9 mouse cellular contexts compared by ENCODE assay signal in genomic region chr5:125392176-125392575, GRCm38 (mm10). TPM values are rescaled to one million over a fixed set of nuclear protein-coding genes. Genes with fewer than 3 reads are reported as not detected.
A peak's percentile ranks its signal among the peaks of the same experiment; 100 is the strongest.
DNase-seq lines count a peak whose midpoint lies in the region; ATAC-seq and TF ChIP-seq lines count a peak whose summit lies in the region.
"Not testable (repeated sequence)": the region's sequence is repeated elsewhere in the genome, so short reads cannot be mapped to it uniquely, and the experiment has no call there.
"Had no signal": no experiment of that assay in that cellular context is flagged by ENCODE, and none has a peak within 500 bp of the region (broad histone marks: within the 10 kb centered on the region; RNA-seq: fewer than 3 reads in every experiment).

No protein-coding gene starts in this region.

- not testable (repeated sequence) for H3K36me3 ChIP-seq in embryonic facial prominence, embryonic 15.5 days; heart, embryonic 11.5 days (ENCODE audit: control insufficient read depth, insufficient read depth, low read length); hindbrain, embryonic 16.5 days (ENCODE audit: control insufficient read depth, insufficient read depth, low read length); liver, embryonic 16.5 days (ENCODE audit: control insufficient read depth, insufficient read depth); midbrain, embryonic 14.5 days (ENCODE audit: control insufficient read depth, insufficient read depth, low read length); stomach, embryonic 15.5 days

- not testable (repeated sequence) for H3K4me2 ChIP-seq in embryonic facial prominence, embryonic 15.5 days (replicated peaks); heart, embryonic 11.5 days; hindbrain, embryonic 16.5 days (ENCODE audit: low read length); midbrain, embryonic 14.5 days (ENCODE audit: low read length); stomach, embryonic 15.5 days
- H3K4me2 ChIP-seq in liver, embryonic 16.5 days (ENCODE audit: low read depth, low read length): peak overlapping the region; percentile 69; the same call in 1 of the 2 replicates

- ATAC-seq in embryonic facial prominence, embryonic 15.5 days (ENCODE audit: insufficient number of reproducible peaks, low FRiP score, low TSS enrichment, low read depth); heart, embryonic 11.5 days (replicated peaks; ENCODE audit: insufficient number of reproducible peaks, low FRiP score, low TSS enrichment); hindbrain, embryonic 16.5 days; liver, embryonic 16.5 days (ENCODE audit: low read depth); midbrain, embryonic 14.5 days (ENCODE audit: low FRiP score, low TSS enrichment); stomach, embryonic 15.5 days (ENCODE audit: insufficient read depth, low FRiP score, low read depth): not testable (repeated sequence)

- H3K27ac ChIP-seq in bone marrow, adult 2 months (ENCODE audit: control insufficient read depth, insufficient read depth, low read depth, low read length, poor library complexity): peak overlapping the region; percentile 81; the same call in 1 of the 2 replicates
- peak overlapping the region; percentile 99 for H3K27ac ChIP-seq in embryonic facial prominence, embryonic 15.5 days (replicated peaks)
- peak overlapping the region; percentile 99 for H3K27ac ChIP-seq in heart, embryonic 11.5 days (ENCODE audit: low read depth, low read length)
- H3K27ac ChIP-seq in hindbrain, embryonic 16.5 days (ENCODE audit: low read depth, low read length): peak overlapping the region; percentile 98
- peak overlapping the region; percentile 100 for H3K27ac ChIP-seq in layer of hippocampus, adult 2 months
- peak overlapping the region; percentile 98 for H3K27ac ChIP-seq in liver, embryonic 16.5 days (ENCODE audit: low read length)
- H3K27ac ChIP-seq in midbrain, embryonic 14.5 days (replicated peaks; ENCODE audit: low read depth, low read length): peak overlapping the region; percentile 99
- H3K27ac ChIP-seq in stomach, embryonic 15.5 days: peak overlapping the region; percentile 99

- not testable (repeated sequence) for DNase-seq in layer of hippocampus, adult 2 months (ENCODE audit: low spot score in 2 of 2); midbrain, embryonic 14.5 days

- H3K27me3 ChIP-seq in embryonic facial prominence, embryonic 15.5 days; heart, embryonic 11.5 days (ENCODE audit: control insufficient read depth, insufficient read depth, low read length); hindbrain, embryonic 16.5 days (replicated peaks; ENCODE audit: control insufficient read depth, insufficient read depth, low read length); liver, embryonic 16.5 days (ENCODE audit: control insufficient read depth, insufficient read depth, low read depth, low read length); midbrain, embryonic 14.5 days (ENCODE audit: control insufficient read depth, insufficient read depth, low read length); stomach, embryonic 15.5 days (replicated peaks): not testable (repeated sequence)

- not testable (repeated sequence) for H3K4me3 ChIP-seq in bone marrow, adult 2 months (replicated peaks; ENCODE audit: control insufficient read depth, low read depth, low read length); embryonic facial prominence, embryonic 15.5 days (replicated peaks); heart, embryonic 11.5 days (ENCODE audit: low read depth, low read length); hindbrain, embryonic 16.5 days (ENCODE audit: low read length); layer of hippocampus, adult 2 months; liver, embryonic 16.5 days (ENCODE audit: low read depth, low read length); midbrain, embryonic 14.5 days (replicated peaks; ENCODE audit: low read depth, low read length); stomach, embryonic 15.5 days (replicated peaks)

- not testable (repeated sequence) for H3K4me1 ChIP-seq in bone marrow, adult 2 months (ENCODE audit: control insufficient read depth, insufficient read depth, low read length)
- peaks cover 52% of the 10 kb centered on the region for H3K4me1 ChIP-seq in embryonic facial prominence, embryonic 15.5 days
- H3K4me1 ChIP-seq in heart, embryonic 11.5 days (ENCODE audit: control insufficient read depth, insufficient read depth, low read length): peaks cover 34% of the 10 kb centered on the region
- H3K4me1 ChIP-seq in hindbrain, embryonic 16.5 days (ENCODE audit: control insufficient read depth, insufficient read depth, low read depth, low read length): peaks cover 27% of the 10 kb centered on the region
- H3K4me1 ChIP-seq in liver, embryonic 16.5 days (ENCODE audit: control insufficient read depth, low read depth, low read length): peaks cover 45% of the 10 kb centered on the region
- H3K4me1 ChIP-seq in midbrain, embryonic 14.5 days (ENCODE audit: control insufficient read depth, insufficient read depth, low read length): peaks cover 40% of the 10 kb centered on the region
- H3K4me1 ChIP-seq in stomach, embryonic 15.5 days: peaks cover 19% of the 10 kb centered on the region

- H3K9ac ChIP-seq in embryonic facial prominence, embryonic 15.5 days; heart, embryonic 11.5 days (ENCODE audit: low read depth, low read length); hindbrain, embryonic 16.5 days (ENCODE audit: low read depth, low read length); liver, embryonic 16.5 days (ENCODE audit: low read depth, low read length); midbrain, embryonic 14.5 days (replicated peaks; ENCODE audit: low read length); stomach, embryonic 15.5 days: not testable (repeated sequence)

- TF ChIP-seq POLR2A in bone marrow, adult 2 months (IDR thresholded peaks at IDR 0.05; ENCODE audit: borderline replicate concordance, control insufficient read depth, low read depth, low read length): not testable (repeated sequence)

- not testable (repeated sequence) for H3K9me3 ChIP-seq in embryonic facial prominence, embryonic 15.5 days (replicated peaks); heart, embryonic 11.5 days (replicated peaks; ENCODE audit: control insufficient read depth, low read length); hindbrain, embryonic 16.5 days (ENCODE audit: control insufficient read depth, low read length); liver, embryonic 16.5 days (replicated peaks; ENCODE audit: control insufficient read depth, low read length); midbrain, embryonic 14.5 days (ENCODE audit: control insufficient read depth, low read length); stomach, embryonic 15.5 days

- 81% methylated on average over 4 of the region's 4 CpGs for WGBS in bone marrow, adult 2 months
- WGBS in embryonic facial prominence, embryonic 15.5 days: 93% methylated on average over 4 of the region's 4 CpGs
- WGBS in heart, embryonic 11.5 days (ENCODE audit: insufficient replicate concordance): 90% methylated on average over 4 of the region's 4 CpGs
- WGBS in hindbrain, embryonic 16.5 days: 95% methylated on average over 4 of the region's 4 CpGs
- 81% methylated on average over 4 of the region's 4 CpGs for WGBS in liver, embryonic 16.5 days (ENCODE audit: insufficient replicate concordance)
- 90% methylated on average over 4 of the region's 4 CpGs for WGBS in midbrain, embryonic 14.5 days
- WGBS in stomach, embryonic 15.5 days: 95% methylated on average over 4 of the region's 4 CpGs

- TF ChIP-seq CTCF in bone marrow, adult 2 months (IDR thresholded peaks at IDR 0.05; ENCODE audit: control insufficient read depth, insufficient read depth, low read length); layer of hippocampus, adult 2 months (conservative IDR thresholded peaks at IDR 0.05): not testable (repeated sequence)

RNA-seq across cellular contexts. Expression of gene Ubc, which starts 2.2 kb away (rescaled TPM):
- polyA plus RNA-seq in bone marrow, adult 2 months (2011; ENCODE audit: insufficient read depth, insufficient read length, low replicate concordance, missing spikeins): 98.4 and 168 TPM in 2 replicates
- polyA plus RNA-seq in embryonic facial prominence, embryonic 15.5 days (2015; fragmentation: Nextera tagmentation; extraction: Ambion mirVana): 1,092 and 1,100 TPM in 2 replicates
- polyA plus RNA-seq in heart, embryonic 11.5 days (2014; fragmentation: Nextera tagmentation; extraction: Ambion mirVana): 833 and 922 TPM in 2 replicates
- polyA plus RNA-seq in hindbrain, embryonic 16.5 days (2015; fragmentation: Nextera tagmentation; extraction: Ambion mirVana): 1,508 and 1,522 TPM in 2 replicates
- total RNA-seq in layer of hippocampus, adult 2 months (2021): 100 to 1,000 TPM; 713 to 818 TPM
- 573 and 608 TPM in 2 replicates for polyA plus RNA-seq in liver, embryonic 16.5 days (2015; fragmentation: Nextera tagmentation; extraction: Ambion mirVana)
- polyA plus RNA-seq in midbrain, embryonic 14.5 days (2014; fragmentation: Nextera tagmentation; extraction: Ambion mirVana): 1,251 and 1,332 TPM in 2 replicates
- polyA plus RNA-seq in stomach, embryonic 15.5 days (2015; fragmentation: Nextera tagmentation; extraction: Ambion mirVana): 893 and 1,069 TPM in 2 replicates

RNA-seq across cellular contexts. Expression of gene Gm10382, which starts 3.1 kb away (rescaled TPM):
- polyA plus RNA-seq in bone marrow, adult 2 months (2011; ENCODE audit: insufficient read depth, insufficient read length, low replicate concordance, missing spikeins): not detected in 2 replicates
- polyA plus RNA-seq in embryonic facial prominence, embryonic 15.5 days (2015; fragmentation: Nextera tagmentation; extraction: Ambion mirVana): 0.32 and 0.48 TPM in 2 replicates
- polyA plus RNA-seq in heart, embryonic 11.5 days (2014; fragmentation: Nextera tagmentation; extraction: Ambion mirVana): 0.42 TPM in 1 of 2 replicates, not detected in the other
- 0.45 and 0.55 TPM in 2 replicates for polyA plus RNA-seq in hindbrain, embryonic 16.5 days (2015; fragmentation: Nextera tagmentation; extraction: Ambion mirVana)
- total RNA-seq in layer of hippocampus, adult 2 months (2021): not detected
- 0.18 and 0.27 TPM in 2 replicates for polyA plus RNA-seq in liver, embryonic 16.5 days (2015; fragmentation: Nextera tagmentation; extraction: Ambion mirVana)
- 0.42 and 0.58 TPM in 2 replicates for polyA plus RNA-seq in midbrain, embryonic 14.5 days (2014; fragmentation: Nextera tagmentation; extraction: Ambion mirVana)
- polyA plus RNA-seq in stomach, embryonic 15.5 days (2015; fragmentation: Nextera tagmentation; extraction: Ambion mirVana): 0.21 and 0.67 TPM in 2 replicates
- total RNA-seq: heart, adult 8-10 months had no signal

RNA-seq across cellular contexts. Expression of gene Dhx37, which starts 41.7 kb away (rescaled TPM):
- polyA plus RNA-seq in bone marrow, adult 2 months (2011; ENCODE audit: insufficient read depth, insufficient read length, low replicate concordance, missing spikeins): 12.3 and 36.6 TPM in 2 replicates
- 11.3 and 12.7 TPM in 2 replicates for polyA plus RNA-seq in embryonic facial prominence, embryonic 15.5 days (2015; fragmentation: Nextera tagmentation; extraction: Ambion mirVana)
- polyA plus RNA-seq in heart, embryonic 11.5 days (2014; fragmentation: Nextera tagmentation; extraction: Ambion mirVana): 9.9 and 10.6 TPM in 2 replicates
- polyA plus RNA-seq in hindbrain, embryonic 16.5 days (2015; fragmentation: Nextera tagmentation; extraction: Ambion mirVana): 10.2 and 12.0 TPM in 2 replicates
- 10 to 100 TPM; 15.2 to 15.6 TPM for total RNA-seq in layer of hippocampus, adult 2 months (2021)
- polyA plus RNA-seq in liver, embryonic 16.5 days (2015; fragmentation: Nextera tagmentation; extraction: Ambion mirVana): 4.0 and 4.2 TPM in 2 replicates
- 8.5 and 9.8 TPM in 2 replicates for polyA plus RNA-seq in midbrain, embryonic 14.5 days (2014; fragmentation: Nextera tagmentation; extraction: Ambion mirVana)
- polyA plus RNA-seq in stomach, embryonic 15.5 days (2015; fragmentation: Nextera tagmentation; extraction: Ambion mirVana): 10.8 and 11.5 TPM in 2 replicates

RNA-seq across cellular contexts. Expression of gene Bri3bp, which starts 49.2 kb away (rescaled TPM):
- 4.1 and 9.4 TPM in 2 replicates for polyA plus RNA-seq in bone marrow, adult 2 months (2011; ENCODE audit: insufficient read depth, insufficient read length, low replicate concordance, missing spikeins)
- polyA plus RNA-seq in embryonic facial prominence, embryonic 15.5 days (2015; fragmentation: Nextera tagmentation; extraction: Ambion mirVana): 34.1 and 37.6 TPM in 2 replicates
- 30.8 and 32.7 TPM in 2 replicates for polyA plus RNA-seq in heart, embryonic 11.5 days (2014; fragmentation: Nextera tagmentation; extraction: Ambion mirVana)
- polyA plus RNA-seq in hindbrain, embryonic 16.5 days (2015; fragmentation: Nextera tagmentation; extraction: Ambion mirVana): 40.2 and 42.5 TPM in 2 replicates
- 100 to 1,000 TPM in 1 of 2 experiments, 10 to 100 TPM in 1; 93.2 to 107 TPM for total RNA-seq in layer of hippocampus, adult 2 months (2021)
- 18.4 and 20.3 TPM in 2 replicates for polyA plus RNA-seq in liver, embryonic 16.5 days (2015; fragmentation: Nextera tagmentation; extraction: Ambion mirVana)
- polyA plus RNA-seq in midbrain, embryonic 14.5 days (2014; fragmentation: Nextera tagmentation; extraction: Ambion mirVana): 26.8 and 37.8 TPM in 2 replicates
- polyA plus RNA-seq in stomach, embryonic 15.5 days (2015; fragmentation: Nextera tagmentation; extraction: Ambion mirVana): 45.5 and 46.6 TPM in 2 replicates

RNA-seq across cellular contexts. Expression of gene Scarb1, which starts 51.3 kb away (rescaled TPM):
- polyA plus RNA-seq in bone marrow, adult 2 months (2011; ENCODE audit: insufficient read depth, insufficient read length, low replicate concordance, missing spikeins): 24.6 and 26.9 TPM in 2 replicates
- polyA plus RNA-seq in embryonic facial prominence, embryonic 15.5 days (2015; fragmentation: Nextera tagmentation; extraction: Ambion mirVana): 61.0 and 64.7 TPM in 2 replicates
- polyA plus RNA-seq in heart, embryonic 11.5 days (2014; fragmentation: Nextera tagmentation; extraction: Ambion mirVana): 57.1 and 67.0 TPM in 2 replicates
- polyA plus RNA-seq in hindbrain, embryonic 16.5 days (2015; fragmentation: Nextera tagmentation; extraction: Ambion mirVana): 55.3 and 62.6 TPM in 2 replicates
- 10 to 100 TPM; 34.5 to 35.1 TPM for total RNA-seq in layer of hippocampus, adult 2 months (2021)
- polyA plus RNA-seq in liver, embryonic 16.5 days (2015; fragmentation: Nextera tagmentation; extraction: Ambion mirVana): 78.3 and 89.5 TPM in 2 replicates
- 22.8 and 26.8 TPM in 2 replicates for polyA plus RNA-seq in midbrain, embryonic 14.5 days (2014; fragmentation: Nextera tagmentation; extraction: Ambion mirVana)
- polyA plus RNA-seq in stomach, embryonic 15.5 days (2015; fragmentation: Nextera tagmentation; extraction: Ambion mirVana): 61.9 and 67.9 TPM in 2 replicates
